Mouse (Mus musculus) right cerebral cortex, adult 2 months (tissue): ENCODE data around the gene Crip1.
A peak's percentile ranks its signal among the peaks of the same experiment; 100 is the strongest.

Source experiments
- DNase-seq, 2 experiments: peaks; one replicate each; pipeline ENCODE4 v3.0.0; 2021 to 2022; ENCODE audit warnings: low spot score in 2 of 2

Gene Crip1

DNA sequence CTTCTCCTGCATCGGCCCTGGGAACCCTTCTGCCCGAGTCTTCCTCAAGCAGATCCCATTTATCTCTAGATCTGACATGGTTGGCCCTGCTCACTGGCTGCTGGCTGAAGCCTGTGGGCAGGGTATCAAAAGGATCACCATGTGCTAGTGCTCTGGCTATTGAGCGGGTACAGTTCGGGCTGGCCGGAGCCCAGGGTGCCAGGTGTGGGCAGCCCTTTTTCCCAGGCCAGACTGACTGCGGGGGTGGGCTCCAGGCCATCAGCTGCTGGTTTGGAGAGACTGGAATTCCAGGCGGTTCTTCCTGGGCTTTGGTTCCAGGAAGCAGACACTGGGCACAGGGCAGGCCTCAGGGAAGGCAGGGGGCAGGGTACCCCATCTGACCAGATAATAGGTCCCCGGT lies 1.4 kb downstream of the Crip1 start:
- no peak for DNase-seq

DNA sequence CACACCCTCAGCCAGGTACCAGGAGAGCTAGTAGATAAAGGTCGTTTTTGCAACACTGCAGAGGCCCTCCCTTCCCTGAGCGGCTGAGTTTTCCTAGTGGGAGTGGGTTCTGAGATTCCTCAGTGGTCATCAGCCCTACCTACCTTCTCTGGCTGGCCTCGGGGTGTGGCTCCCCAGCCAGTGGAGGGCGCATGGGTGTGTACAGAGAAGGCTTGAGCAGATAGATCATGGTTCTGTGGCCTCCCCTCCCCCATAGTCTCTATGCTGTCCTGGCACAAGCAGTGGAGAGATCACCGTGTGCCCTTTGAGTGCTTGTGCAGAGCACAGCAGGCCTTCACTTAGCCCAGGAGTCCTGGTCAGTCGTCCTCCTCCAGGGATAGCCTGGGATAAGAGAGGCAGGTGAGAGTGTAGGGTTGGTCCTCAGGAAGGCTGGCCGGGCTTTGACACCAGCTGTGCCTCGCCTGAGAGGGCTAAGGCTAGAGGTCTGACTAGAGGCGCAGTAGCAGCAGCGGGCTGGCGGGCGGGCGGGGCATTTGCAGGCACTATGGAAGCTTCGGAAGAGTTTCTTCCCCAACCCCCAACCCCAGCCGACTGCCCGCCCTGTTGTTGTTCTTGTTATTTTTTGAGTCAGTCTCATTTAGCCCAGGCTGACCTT lies 2.4 kb downstream of the Crip1 start:
- no peak for DNase-seq

DNA sequence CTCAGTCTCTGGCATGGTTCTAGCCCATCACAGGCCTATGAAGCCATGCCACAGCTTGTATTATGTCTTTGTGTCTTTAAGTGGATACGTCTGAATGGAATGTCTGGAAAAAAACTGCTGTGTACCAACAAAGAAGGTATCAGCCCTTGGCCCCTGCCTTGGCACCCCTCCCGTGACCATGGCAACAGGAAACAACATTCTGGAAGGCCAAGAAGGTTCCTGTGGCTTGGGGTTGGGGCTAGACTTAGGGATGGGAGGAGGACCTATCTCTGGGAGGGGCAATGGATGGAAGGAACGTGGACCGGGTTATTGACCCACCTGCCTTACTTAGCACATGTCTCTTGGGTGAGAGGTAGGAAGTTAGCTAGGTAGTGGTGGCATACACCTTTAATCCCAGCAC lies 3.2 kb downstream of the Crip1 start:
- DNase-seq: no peak

DNA sequence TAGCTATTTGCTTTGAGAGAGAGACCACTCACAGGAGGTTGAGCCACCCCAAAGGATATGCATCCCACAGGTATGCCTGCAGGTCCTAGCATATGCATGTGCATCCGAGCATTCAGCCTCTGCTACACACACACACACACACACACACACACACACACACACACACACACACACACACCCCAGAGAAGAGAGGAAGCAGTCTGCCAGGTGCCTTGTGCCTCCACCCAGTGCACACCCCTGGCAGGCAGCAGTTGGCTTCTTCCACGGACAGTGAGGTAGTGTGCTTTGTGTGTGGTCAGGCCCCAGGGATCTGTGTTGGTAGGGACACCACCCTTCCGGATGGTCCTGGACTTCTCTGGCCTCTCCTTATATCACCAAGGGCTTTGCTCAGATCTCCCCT lies 3.8 kb downstream of the Crip1 start:
- no peak for DNase-seq

DNA sequence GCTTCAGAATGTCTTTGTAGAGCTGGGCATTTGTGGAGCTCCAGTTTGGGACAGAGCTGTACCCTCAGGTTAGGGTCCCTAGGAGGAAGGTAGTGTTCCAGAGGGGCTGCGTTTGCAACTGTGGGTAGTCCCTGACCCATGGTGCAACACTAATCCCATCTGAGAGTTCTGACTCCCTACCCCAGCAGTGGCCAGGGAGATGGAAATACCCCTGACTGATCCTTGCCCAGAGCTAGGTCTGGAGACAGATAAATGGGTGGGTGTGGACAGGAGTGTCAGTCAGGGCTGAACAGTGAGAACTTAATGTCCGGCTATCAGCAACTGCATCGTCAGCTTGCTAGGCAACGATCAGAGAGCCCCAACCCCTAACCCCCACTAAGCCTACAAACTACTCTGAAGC lies 4.5 kb downstream of the Crip1 start:
- DNase-seq: no peak

DNA sequence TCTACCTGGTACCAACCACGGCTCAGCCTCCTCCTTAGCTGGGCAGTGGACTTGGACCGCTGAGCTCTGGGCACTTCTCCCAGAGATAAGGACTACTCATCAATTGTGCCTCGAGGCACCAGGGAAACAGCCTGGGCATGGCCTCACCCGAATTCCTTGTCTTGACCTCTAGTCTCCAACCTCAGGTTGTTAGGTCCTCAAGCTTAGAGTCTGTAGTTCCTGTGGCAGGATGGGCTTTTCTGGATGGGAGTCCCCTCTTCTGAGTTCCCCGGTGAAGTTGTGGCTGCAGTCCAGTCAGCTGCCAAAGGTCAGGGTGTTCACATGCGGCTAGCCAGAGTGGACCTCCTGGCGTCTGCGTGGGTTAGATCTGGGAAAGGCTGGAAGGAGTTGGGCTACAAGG lies 4.9 kb downstream of the Crip1 start:
- DNase-seq: no peak

DNA sequence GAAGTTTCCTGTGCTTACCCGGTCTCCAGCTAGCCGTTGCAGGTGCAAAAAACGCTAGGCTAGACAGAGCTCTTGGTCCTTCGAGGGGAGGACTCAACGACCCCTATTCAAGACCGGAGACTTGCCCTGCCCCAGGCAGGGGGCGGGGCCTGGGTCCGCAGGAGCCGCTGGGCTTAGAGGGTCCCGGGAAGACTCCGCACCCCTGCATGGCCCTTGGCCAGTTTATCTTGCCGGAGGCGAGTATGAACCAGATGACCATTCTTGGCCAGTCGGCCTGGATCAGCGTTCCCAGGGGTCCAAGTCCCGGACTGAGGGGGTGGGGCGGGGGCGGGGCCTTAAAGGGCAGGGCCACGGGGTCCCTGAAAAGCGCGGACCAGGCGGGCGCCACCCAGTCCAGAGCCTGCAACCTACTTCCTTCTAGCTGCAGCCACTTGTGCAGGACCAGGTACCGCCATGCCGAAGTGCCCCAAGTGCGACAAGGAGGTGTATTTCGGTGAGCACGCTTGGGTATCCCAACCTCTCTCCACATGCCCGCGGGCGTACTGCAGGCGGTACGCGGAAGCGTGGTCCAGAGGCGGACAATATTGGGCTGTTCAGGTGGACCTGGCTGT lies 5.7 kb downstream of the Crip1 start:
- DNase-seq: no peak

DNA sequence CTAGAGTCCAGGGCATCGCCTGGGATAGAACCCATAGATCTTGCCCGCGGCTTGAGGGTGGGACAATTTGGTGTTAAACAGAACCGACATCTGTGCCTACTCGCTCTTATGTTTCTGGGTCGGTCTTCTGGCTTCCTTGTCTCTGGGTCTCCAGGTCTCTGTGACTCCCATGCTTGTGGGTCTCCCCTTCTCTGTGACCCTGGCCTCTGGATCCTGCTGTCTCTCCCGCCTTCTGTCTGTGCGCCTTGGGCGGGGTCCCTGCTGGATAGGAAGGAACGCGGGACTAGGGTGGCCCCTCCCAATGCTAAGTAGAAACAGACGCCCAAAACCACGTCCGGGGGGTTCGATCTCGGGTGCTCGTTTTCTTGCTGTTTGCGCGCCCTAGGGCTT lies 6.2 kb downstream of the Crip1 start:
- DNase-seq: no peak

DNA sequence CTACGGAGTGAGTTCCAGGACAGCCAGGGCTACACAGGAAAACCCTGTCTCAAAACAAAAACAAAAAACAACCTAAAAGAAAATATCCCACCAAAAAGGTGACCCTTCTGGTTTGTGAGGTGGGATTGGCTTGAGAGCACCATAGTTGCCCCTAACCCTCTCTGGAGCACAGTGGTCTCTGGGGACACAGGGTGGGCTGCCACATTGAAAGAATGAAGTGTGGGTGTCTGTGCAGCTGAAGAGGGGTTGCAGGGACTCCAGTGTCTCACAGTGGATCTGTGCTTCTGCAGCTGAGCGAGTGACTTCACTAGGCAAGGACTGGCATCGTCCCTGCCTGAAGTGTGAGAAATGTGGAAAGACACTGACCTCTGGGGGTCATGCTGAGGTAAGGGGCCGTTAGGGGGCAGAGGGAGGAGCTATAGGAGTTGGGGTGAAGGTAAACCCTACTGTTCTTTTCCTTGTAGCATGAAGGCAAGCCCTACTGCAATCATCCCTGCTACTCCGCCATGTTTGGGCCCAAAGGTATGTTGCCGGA lies 6.9 kb downstream of the Crip1 start:
- DNase-seq: no peak

DNA sequence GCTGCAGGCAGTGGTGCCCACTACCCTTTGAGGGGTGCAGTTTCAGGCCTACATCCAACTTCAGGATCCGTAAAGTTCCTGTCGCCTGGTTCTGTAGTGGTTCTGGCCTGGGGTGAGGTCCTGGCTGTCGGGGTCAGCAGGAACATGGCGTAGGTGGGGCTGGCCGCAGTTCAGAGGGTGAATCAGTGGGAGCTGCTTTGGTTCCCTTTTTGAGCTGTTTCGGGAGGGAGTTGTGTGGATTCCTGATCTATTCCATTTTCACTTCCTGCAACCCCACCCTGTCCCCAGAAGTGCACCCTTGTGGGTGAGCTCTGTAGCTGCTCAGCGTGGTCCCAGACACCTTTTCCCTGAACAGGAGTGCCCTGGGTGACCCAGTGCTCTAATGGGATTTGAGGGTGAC lies 7.9 kb downstream of the Crip1 start:
- no peak for DNase-seq

DNA sequence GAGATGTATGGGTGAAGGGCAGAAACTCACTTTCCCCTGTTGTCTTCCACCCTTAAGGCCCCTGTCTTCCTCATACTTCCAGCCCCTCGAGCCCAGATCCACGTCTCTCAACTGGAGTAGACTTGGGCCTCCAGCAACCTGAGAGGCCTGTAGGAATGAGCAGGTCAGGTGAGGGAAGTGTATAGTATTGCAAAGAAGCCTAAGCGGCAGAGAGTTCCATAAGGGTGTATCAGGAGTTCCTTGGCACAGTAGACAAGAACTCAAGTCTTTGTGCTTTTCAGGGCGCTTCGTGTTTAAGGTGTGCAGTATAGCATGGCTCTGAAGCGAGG lies 8.6 kb downstream of the Crip1 start:
- DNase-seq: no peak

DNA sequence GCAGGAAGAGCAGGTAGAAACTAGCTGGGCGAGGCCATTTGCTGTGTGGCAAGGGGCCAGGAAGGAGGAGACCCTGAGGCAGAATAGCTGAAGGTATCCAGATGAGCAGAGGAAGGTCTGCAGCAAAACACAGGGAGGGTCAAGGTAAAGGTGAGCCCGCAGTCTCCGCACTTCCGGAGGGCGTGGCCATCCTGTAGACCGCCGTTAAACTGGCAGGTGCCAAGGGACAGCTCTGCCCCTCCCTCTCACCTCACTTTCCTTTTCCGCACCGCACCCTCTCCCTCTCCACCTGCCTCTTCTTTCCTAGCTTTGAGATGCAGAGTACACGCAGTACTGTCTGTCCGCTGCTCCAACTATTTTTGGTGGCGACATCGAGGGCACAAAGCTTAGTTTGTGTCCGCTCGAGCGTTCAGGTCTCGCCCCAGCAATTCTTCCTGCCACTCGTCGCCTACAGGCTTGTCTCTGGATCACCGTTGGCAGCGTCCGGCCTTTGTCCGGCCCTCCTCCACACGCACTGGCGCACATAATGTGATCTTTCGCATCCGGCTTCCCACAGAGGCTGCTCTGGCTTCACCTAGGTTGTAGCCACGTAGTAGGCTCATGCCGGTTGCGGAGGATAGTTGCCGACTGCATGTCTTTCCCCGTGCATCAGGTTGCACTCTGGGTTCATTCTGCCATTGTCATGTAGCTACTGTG lies 9.1 kb downstream of the Crip1 start:
- DNase-seq: peak in 1 of 2 experiments; percentile 48

DNA sequence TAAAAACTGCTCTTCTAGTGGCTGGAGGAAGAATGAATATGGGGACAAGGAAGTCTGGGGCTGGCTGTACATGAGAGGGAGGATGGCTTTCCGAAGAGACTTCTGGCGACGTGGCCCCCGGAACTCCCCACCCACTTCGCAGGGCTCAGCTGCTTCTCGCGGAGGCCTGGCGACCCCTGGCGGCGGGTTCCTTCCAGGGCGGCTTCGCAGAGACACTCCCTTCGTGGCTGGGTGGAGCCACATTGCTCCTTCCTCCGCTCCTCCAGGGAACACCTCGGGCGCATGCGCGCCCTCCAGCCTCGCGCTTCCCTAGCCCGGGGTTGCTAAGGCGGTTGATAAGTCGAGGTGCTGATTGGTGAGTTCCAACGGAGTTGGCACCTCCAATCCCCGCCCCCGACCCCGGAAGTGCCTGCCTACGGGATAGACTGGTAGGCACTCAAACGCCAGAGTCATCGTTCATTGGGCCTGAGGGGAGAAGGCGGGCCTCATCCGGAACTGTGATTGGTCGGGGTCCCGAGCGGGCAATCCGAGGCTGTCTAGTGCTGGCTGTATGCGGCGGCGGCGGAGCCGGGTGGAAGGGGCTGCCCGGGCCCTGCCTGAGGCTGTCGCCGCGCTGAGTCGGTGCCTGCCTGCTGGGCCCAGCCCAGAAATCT lies 9.9 kb downstream of the Crip1 start, which contains the start of gene Tedc1:
TSS of gene Tedc1 (plus strand) at position 535 of the 653 bp plus-strand sequence.
- DNase-seq: peak; percentile 99

DNA sequence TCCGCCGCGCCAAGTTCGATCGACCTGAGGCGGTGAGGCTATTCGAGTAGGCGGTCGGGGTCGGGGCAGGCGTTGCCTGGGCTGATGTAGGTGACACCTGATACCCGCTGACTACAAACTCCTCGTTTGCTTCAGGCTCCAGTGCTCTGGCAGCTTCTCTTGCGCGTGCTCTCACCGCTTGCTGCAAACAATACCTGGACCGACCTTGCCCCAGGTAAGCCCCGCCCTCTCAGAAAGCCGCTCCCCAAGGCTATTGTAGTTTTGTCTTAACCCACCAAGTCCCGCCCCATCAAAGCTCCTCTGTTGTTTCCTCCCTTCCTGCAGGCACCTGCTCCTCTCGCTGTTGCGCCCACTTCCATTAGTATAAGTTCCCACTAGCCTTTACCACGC lies 10.4 kb downstream of the Crip1 start:
- DNase-seq: no peak

DNA sequence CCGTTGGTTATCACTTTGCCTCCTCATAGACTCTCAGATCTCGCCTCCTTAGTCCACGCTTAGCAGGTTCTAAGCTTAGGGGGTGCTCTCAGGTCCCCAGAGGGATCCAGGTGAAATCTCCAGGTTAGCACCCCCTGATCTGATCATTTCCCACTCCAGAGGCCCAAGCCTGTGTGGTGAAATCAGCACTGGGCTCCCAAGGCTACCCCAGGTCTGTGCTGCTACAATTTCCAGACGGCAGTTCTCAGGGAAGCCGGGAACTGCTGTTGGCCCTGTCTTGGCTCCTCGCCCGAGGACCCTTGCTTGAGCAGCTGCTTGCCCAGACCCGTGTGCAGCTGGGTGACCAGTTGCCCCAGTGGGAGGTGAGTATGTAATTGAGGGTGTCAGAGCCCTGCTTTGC lies 10.9 kb downstream of the Crip1 start:
- DNase-seq: no peak

DNA sequence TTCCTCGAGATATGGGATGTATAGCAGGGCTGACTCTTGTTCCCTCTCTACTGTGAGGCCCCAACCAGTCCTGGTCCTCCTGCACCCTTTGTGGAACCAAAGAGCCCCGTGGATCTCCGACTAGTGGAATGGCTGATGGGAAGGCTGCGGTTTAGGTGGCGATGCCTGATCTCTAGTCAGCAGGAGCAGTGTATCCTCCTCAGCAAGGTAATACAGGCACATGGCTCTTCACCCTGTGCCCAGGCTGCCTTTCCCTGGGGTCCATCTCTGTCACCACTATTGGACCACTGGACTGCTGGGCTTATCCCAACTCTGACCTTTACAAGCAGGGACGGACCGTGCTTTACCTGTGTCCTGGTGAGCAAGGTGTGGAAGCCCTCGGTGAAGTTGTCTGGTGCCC lies 11.4 kb downstream of the Crip1 start:
- DNase-seq: no peak

DNA sequence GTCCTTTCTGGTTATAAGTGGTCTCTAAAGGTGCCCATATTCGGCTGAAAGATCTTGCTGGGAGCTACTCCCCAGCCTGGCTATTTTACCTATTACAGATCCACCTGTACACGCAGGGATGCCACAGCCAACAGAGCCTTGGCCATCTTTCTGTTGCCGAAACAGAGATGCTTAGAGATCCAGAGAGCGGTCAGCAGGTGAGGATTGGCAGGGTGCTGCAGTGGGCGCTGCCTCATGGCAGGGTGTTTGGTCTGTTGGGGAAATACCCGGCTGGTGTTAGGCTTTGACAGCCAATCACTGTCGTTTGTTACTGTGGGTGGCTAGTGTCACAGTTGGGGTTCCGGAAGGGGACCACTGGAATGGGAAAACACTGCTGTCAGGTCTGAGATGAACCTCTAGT lies 11.9 kb downstream of the Crip1 start:
- DNase-seq: no peak

DNA sequence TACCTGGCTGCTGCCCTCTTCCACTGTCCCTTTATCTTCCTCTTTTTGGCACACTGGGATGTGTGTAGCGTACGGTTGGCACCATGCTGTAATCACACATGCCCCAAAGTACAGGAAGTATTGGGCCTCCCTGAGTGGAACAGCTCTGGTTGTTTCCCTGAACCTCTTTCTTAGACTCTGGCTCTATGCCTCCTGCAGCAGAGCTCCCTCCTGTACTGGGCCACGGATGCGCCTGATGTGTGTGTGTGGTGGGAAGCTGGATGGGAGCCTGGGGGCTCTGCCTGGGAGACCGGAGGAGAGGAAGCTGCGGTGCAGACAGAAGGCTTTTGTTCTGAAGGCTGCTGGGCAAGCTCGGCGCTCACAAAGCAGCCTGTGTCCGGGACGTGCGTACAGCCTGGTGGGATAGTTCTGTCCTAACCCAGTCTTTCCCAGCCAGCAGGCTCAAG lies 17.5 kb downstream of the Crip1 start:
- DNase-seq: no peak

DNA sequence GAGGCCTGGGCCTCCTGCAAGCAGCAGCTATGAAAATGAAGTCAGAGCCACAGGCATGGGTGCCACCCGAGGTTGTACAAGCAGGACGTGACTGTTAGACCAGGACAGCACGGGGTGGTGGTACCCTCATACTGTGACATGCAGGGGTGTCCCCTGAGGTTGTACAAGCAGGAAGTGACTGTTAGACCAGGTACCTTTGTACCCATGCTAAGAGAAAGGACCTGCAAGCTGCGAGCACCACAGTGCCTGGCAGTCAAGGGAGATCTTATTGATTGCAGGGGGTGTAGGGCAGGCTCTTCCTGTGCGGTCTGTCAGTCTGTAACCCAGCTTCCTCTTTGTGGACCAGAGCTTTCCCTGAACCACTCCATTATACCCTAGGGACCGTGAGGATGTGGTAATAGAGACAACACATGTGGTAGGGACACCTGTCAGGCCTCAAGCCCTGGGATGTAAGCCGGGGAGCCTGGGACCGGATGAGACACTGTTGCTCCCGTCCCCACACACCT lies 22.0 kb downstream of the Crip1 start:
- DNase-seq: no peak

DNA sequence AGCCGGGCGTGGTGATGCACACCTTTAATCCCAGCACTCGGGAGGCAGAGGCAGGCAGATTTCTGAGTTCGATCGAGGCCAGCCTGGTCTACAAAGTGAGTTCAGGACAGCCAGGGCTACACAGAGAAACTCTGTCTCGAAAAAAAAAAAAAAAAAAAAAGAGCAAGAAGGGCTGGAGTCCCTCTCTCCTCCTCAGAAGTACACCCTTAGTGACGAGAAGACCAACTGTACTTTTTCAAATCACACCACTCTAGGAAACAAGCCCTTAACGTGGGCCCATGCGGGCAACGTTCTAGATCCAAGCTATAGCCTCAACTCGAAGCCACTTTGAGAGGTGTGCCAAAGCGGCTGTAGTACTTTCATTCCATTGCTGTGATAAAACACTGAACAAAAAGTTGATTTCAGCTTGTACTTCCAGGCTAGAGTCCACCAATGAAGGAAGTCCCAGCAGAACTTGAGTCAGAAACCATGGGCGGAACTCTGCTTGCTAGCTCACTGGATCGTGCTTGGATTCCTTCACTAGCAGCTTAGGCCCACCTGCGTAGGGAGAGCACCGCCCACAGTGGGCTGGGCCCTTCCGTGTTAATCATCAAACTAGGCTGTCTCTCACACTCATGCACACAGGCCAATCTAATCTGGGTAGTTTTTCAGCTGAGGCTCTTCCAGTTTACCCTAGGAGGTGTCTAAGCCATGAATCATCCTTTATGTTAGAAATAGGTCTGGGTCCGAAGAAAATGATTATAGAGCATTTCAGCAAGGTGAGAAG lies 31.0 kb downstream of the Crip1 start:
- DNase-seq: no peak

DNA sequence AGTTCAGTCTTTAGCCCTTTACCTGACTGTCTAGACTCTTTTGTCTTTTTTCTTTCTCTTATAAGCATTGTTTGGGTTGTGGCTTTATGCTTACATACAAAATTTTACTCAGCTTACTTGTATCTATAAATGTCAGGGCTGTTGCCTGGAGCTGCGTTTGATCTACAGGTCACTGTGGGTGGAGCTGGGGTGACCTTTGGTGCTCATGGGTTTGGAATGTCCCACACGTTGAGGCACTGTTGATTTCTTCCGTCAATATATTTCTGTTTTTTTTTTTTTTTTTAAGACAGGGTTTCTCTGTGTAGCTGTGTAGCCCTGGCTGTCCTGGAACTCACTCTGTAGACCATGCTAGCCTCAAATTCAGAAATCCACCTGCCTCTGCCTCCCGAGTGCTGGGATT lies 34.9 kb downstream of the Crip1 start:
- DNase-seq: no peak

DNA sequence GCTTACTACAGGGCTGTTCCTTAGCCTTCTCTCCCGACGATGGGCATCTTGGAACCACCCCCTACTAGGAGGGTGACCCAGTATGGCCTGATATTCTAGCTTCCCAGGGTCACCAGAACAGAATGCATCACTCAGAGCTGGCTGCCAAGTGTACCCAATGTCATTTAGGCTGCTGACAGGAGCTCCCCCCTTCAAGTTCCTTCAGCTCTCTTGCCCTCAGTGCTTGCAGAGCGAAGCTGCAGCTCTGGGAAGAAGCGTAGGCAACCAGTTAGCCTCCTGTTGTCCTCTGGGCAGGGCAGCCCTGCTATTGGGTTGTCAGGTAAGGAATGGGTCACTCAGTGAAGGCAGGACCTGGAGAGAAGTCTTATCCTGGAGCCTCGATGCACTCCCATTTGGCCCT lies 38.8 kb downstream of the Crip1 start:
- no peak for DNase-seq
